Mouse (Mus musculus) T-cell, adult 2 months (primary cell): ENCODE data around the gene Ralb.

ENCODE experiments used
- DNase-seq: peaks from one replicate; pipeline ENCODE4 v3.0.0; 2022; ENCODE audit warnings: low spot score

The Ralb gene

GRCm38 (mm10) chr1:119492505-119492904 lies 12.1 kb downstream of the Ralb start:
- DNase-seq = no peak

- peak; percentile 54 for DNase-seq
These were observed 12.5 kb downstream of the Ralb start for GRCm38 (mm10) chr1:119492097-119492496.

GRCm38 (mm10) chr1:119490765-119491164 lies 13.8 kb downstream of the Ralb start:
- no peak for DNase-seq

GRCm38 (mm10) chr1:119487917-119488590 lies 16.5 kb downstream of the Ralb start:
- no peak for DNase-seq

GRCm38 (mm10) chr1:119485825-119486224 lies 18.8 kb downstream of the Ralb start:
- DNase-seq = no peak

- no peak for DNase-seq
These were observed 20.1 kb downstream of the Ralb start for GRCm38 (mm10) chr1:119484457-119484856.

GRCm38 (mm10) chr1:119482891-119483290 lies 21.7 kb downstream of the Ralb start:
- DNase-seq = no peak

GRCm38 (mm10) chr1:119481205-119481932 lies 23.2 kb downstream of the Ralb start:
- DNase-seq = no peak

GRCm38 (mm10) chr1:119480678-119481077 lies 23.9 kb downstream of the Ralb start:
- no peak for DNase-seq

- no peak for DNase-seq
These were observed 25.0 kb downstream of the Ralb start for GRCm38 (mm10) chr1:119479641-119480040.

GRCm38 (mm10) chr1:119476905-119477353 lies 27.7 kb downstream of the Ralb start:
- DNase-seq = peak; percentile 34

GRCm38 (mm10) chr1:119474671-119475070 lies 29.9 kb downstream of the Ralb start:
- DNase-seq = no peak

GRCm38 (mm10) chr1:119472648-119473047 lies 31.9 kb downstream of the Ralb start:
- no peak for DNase-seq

GRCm38 (mm10) chr1:119471793-119472396 lies 32.7 kb downstream of the Ralb start:
- no peak for DNase-seq

GRCm38 (mm10) chr1:119463386-119463785 lies 41.2 kb downstream of the Ralb start:
- DNase-seq = peak; percentile 28

- no peak for DNase-seq
These were observed 44.5 kb downstream of the Ralb start for GRCm38 (mm10) chr1:119460062-119460461.

- DNase-seq = peak; percentile 30
These were observed 46.5 kb downstream of the Ralb start for GRCm38 (mm10) chr1:119457993-119458605.

- no peak for DNase-seq
These were observed 47.1 kb downstream of the Ralb start for GRCm38 (mm10) chr1:119457528-119457855.

GRCm38 (mm10) chr1:119456671-119457527 lies 47.7 kb downstream of the Ralb start:
- no peak for DNase-seq

GRCm38 (mm10) chr1:119453731-119454130 lies 50.9 kb downstream of the Ralb start:
- no peak for DNase-seq

GRCm38 (mm10) chr1:119451417-119451816 lies 53.2 kb downstream of the Ralb start:
- DNase-seq = no peak
